Mouse (Mus musculus) right cerebral cortex, postnatal 25 days (tissue): ENCODE measurements around the gene Olfr368.

Experiments
- DNase-seq: peaks from one replicate; pipeline ENCODE4 v3.0.0; 2022

The Olfr368 gene

DNA sequence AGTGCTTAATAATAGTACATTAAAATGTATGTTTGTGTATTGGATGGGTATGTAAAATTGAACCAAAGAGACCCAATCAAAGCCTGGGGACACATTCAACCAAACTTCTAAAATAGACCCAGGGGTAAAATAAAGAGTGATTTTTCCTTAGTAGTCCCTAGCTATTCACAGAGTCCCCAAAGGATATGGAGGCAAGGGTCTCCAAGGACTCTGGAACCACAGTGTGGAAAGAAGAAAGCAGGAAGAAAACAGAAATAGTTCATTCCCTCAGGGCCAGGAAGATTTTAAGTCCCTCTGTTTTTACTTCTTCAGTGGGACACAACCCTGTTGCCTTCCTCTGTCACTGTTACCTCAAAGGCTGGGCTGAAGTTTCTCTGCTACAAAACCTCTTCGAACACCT is at the start of gene Olfr368:
Olfr368 (plus strand) TSS at position 301 of the 400 bp plus-strand sequence.
- no peak for DNase-seq

DNA sequence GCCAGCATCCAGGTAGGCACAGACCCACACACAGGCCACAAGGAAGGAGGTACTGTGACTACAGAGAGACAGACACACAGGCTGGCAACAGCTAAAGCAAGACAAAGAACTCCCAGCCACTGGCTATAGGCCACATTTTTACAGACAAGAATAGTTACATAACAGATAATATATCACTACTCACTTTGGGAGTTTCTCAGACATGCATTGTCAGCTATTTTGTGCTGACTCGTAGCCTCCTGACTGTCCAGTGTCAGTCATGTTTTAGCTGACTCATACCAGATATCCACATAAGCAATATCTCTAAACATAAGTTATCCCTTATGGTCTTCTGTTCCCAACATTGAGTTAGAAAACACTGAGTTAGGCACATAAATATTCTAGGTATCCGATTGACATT is 7.0 kb downstream of the Olfr368 start:
- DNase-seq, result no peak

DNA sequence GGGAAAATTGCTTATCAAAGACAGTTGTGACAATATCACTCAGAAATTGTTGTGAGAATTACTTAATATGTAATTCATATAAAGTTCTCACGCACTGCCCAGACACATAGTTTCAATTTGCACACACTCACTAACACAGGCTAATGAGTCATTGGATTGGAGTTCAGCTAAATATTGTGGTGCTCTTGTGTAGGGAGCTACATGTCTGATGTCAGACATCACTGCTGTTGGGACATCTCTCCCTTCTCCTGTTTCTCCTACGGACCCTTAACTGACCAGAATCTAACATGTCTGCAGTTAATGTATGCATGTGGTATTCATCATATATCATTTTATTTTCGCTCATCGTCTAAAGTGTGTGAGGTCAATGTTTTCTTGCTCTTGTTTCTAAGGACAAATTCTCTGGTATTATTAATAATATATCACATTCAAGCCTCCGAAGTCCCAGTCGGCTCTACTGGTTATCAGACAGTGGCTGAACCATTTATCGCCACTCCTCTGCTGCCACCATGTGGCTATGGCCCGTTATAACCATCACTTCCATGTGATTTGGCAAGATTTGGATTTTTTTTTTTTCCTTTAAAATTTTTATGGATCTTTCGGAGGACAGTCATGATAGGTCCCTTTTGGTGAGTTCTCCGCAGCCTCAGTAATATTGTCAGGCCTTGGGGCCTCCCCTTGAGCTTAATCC is 12.3 kb downstream of the Olfr368 start:
- DNase-seq, result peak; percentile 25

DNA sequence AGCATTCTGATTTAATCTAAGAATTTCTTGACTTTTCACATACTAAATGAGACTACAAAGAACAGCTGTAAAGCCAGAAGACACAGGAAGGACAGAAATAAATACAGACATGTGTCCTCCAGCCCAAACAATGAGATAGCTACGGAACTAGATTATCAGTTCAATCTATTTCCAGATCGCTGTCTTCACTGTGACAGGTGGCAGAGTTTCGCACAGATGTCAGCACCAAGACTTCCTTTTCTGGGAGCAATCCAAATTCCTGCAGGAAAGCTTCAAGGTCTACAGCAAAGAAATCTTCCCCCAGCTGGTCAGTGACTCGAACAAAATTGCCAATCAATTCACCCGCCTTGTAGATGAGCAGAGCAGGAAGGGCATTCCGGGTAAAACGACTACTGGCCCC is 25.4 kb downstream of the Olfr368 start:
- peak; percentile 38 for DNase-seq

DNA sequence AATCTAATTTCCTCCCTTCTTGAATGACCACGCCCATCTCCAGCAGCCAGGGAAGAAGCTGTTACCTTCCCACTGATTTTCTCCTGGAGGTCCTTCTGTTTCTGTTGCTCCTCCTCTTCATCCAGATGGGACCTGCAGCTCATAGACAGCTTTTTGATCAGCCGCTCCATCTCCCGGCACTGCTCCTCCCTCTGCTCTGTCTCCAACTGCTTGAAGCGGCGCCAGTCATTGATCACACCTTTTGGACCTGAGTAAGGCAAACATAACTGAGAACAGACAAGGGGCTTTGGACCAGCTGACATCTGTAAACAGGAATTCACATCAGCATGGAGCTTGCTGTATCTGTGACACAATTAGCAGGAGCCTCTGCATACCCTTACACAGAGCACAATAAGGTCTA is 29.3 kb downstream of the Olfr368 start:
- no peak for DNase-seq

DNA sequence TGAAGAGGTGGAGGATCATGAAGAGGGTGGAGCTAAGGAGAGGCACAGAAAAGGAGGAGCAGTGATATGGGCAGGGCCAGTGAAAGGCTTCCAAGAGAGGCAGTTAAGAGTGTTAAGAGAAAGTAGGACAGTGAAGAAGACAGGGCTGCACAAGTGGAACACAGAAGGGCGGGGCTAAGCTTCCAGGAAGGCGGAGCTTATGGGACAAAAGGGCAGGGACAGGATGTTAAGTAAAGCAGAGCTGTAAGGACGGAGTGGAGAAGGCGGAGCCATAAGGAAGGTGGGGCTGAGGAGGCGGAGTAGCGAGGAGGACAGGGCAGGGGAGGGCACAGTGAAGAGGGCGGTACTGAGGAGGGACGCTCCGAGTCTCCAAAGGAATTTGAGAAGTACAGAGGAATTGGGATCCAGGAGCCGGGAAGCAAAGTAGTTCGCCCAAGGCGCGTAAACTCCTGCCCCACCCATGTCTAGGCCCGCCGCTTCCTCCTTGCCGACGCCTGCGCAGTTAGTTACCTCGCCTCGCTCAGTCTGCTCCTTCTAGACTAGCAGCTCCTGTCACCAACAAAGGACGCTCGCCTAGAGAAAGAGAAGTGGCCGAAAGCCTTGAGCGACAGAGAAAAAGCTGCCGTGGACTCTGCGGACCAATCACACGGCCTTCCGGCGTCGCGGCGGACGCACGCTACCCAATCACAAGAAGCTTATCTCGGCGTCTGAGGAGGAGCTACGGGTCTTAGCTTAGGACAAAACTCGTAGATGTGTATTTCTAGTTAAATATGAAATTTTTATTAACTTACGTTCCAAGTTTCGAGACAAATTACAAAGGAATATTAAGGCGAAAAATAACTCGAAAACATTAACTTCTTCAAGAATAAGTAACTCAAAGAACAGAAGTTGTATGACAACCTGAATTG is 32.6 kb downstream of the Olfr368 start, which contains the start of gene Pdcl:
Pdcl (minus strand) TSS at position 700 of the 908 bp plus-strand sequence.
- peak; percentile 86 for DNase-seq

DNA sequence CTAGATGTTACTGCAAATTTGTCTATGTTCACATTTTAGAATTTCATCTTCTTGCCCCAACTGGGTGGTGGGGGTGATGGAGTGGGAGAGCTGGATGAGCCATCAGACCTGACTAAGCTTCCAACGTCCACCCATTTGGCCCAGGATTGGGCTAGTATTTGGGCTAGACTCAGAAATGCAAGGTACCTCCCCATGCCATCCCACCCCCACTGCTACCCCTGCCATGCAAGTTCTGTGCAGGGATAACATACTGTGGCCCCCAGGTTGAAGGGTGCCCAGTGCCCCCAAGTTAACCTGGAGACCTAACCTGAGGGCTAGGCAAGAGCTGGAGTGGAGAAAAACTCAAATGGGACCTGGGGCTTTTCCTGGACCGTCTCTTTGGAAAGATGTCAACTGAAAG is 33.6 kb downstream of the Olfr368 start:
- DNase-seq, result no peak

DNA sequence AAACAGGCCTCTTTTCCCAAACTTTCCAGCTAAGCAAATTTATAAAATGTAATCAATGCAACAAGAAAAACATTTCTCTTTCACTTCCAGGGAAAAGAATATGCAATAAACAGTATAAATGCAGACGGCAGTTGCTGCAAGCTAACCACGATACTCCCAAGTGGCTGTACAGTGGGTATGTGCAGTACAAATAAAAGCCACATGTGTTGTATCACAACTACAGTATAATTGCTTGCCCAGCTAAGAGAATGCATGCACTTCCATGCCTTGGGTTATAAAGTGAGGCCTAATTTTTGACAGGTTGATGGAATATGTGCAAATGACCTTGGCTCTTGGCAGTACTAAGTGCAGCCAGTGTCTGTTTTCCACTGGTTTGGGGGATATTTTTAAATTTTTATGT is 44.3 kb downstream of the Olfr368 start:
- DNase-seq, result no peak

DNA sequence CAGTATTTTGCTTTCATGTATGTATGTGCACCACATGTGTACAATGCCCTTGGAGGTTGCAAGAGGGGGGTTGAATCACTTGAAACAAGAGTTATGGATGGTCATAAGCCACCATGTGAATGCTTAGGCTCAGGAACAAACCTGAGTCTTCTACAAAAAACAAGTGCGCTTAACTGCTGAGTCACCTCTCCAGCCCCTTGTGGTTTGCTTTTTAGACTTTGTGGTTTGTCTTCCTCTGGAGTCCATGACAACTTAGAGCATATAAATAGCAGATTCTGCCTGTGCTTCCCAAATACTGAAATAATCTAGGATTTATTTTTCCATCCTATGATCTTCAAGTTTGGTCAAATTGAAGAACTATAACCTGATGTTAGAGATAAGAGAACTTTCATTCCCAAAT is 49.7 kb downstream of the Olfr368 start:
- DNase-seq, result no peak

DNA sequence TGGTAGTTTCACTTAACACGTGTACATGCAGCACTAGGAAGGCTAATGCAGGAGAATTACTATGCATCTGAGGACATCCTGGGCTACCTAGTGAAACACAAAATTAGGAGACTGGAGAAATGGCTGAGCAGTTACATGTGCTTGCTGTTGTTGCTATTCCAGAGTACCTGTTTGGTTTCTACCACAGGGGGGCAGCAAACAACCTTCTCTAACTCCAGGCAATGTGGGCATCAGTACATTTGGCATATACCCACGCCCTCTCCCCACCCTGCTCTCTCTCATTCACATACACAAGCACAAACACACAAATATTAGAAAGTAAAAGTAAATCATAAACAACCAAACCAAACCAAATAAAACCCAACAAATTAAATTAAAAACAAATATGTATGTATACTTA is 53.9 kb downstream of the Olfr368 start:
- DNase-seq, result peak; percentile 17
